Comparison of ENCODE assay signal across 7 mouse cellular contexts in the genomic region with DNA sequence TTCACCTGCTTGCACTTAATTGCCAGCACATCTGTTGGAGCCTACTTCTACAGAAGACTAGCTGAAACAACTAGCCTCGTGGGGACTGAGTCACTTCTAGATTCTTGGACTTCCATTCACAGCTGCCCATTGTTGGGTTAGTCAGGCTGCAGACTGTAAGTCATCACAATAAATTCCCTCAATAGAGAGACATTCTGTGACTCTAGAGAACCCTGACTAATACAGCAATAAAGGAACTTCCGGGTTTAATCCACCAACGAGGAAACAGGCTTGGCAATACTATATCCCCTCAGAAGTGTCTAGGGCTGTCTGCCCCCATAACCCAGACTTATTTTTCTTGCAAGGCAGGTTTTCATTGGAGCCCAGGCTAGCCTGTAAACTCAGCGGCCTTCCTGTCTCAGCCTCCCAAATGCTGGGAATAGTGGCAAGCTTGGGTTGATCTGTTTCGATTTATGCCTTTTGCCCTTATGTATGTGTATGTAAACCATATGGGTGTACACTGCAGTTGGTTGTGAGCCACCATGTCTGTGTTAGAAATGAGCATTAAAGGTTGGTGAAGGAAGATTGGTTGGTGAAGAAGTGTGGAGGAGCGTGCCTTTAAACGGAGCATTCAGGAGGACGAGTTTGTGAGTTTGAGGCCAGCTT. TPM values are rescaled to one million over a fixed set of nuclear protein-coding genes. Genes with fewer than 3 reads are reported as not detected.
DNase-seq lines count a peak whose midpoint lies in the region; ATAC-seq lines count a peak whose summit lies in the region.

No protein-coding gene starts in this region.

- H3K9me3 ChIP-seq in megakaryocyte, embryonic 14.5 days: no peaks in the 10 kb centered on the region
- H3K9me3 ChIP-seq in forebrain, embryonic 12.5 days: no peaks in the 10 kb centered on the region
- no peaks in the 10 kb centered on the region for H3K9me3 ChIP-seq in limb, embryonic 15.5 days

- no peaks in the 10 kb centered on the region for H3K27me3 ChIP-seq in megakaryocyte, embryonic 14.5 days (replicated peaks)
- H3K27me3 ChIP-seq in forebrain, embryonic 12.5 days: peaks cover 21% of the 10 kb centered on the region
- no peaks in the 10 kb centered on the region for H3K27me3 ChIP-seq in limb, embryonic 15.5 days

- ATAC-seq in megakaryocyte, adult 5-6 weeks (ENCODE audit: poor library complexity, severe bottlenecking): no peak
- ATAC-seq in forebrain, embryonic 12.5 days (ENCODE audit: low FRiP score): no peak
- no peak for ATAC-seq in limb, embryonic 15.5 days (ENCODE audit: insufficient number of reproducible peaks, low FRiP score, low TSS enrichment, low read depth)

- H3K36me3 ChIP-seq in megakaryocyte, embryonic 14.5 days (replicated peaks; ENCODE audit: low read length): peaks cover 63% of the 10 kb centered on the region
- H3K36me3 ChIP-seq in forebrain, embryonic 12.5 days (replicated peaks): peaks cover 44% of the 10 kb centered on the region
- peaks cover 39% of the 10 kb centered on the region for H3K36me3 ChIP-seq in limb, embryonic 15.5 days

- peak overlapping the region; percentile 69 for H3K4me2 ChIP-seq in forebrain, embryonic 12.5 days
- peak overlapping the region; percentile 83 for H3K4me2 ChIP-seq in limb, embryonic 15.5 days

- WGBS in forebrain, embryonic 12.5 days: 49% methylated on average over 8 of the region's 8 CpGs
- 42% methylated on average over 8 of the region's 8 CpGs for WGBS in limb, embryonic 15.5 days

- DNase-seq in testis, postnatal 10 days (ENCODE audit: low spot score): peak; percentile 36
- no peak for DNase-seq in layer of hippocampus, postnatal 14 days (ENCODE audit: low spot score in 2 of 2)
- no peak for DNase-seq in left cerebral cortex, postnatal 14 days (ENCODE audit: low spot score in 2 of 2)

- H3K9ac ChIP-seq in forebrain, embryonic 12.5 days: peak overlapping the region; percentile 90; the same call in 1 of the 2 replicates
- peak overlapping the region; percentile 91; the same call in 1 of the 2 replicates for H3K9ac ChIP-seq in limb, embryonic 15.5 days

- peak overlapping the region; percentile 96 for H3K4me3 ChIP-seq in megakaryocyte, embryonic 14.5 days (replicated peaks)
- peak overlapping the region; percentile 88 for H3K4me3 ChIP-seq in forebrain, embryonic 12.5 days (replicated peaks)
- H3K4me3 ChIP-seq in limb, embryonic 15.5 days: peak overlapping the region; percentile 96

- peak overlapping the region; percentile 95 for H3K27ac ChIP-seq in forebrain, embryonic 12.5 days
- H3K27ac ChIP-seq in limb, embryonic 15.5 days: peak overlapping the region; percentile 96; the same call in 1 of the 2 replicates

- peaks cover 35% of the 10 kb centered on the region for H3K4me1 ChIP-seq in megakaryocyte, embryonic 14.5 days
- peaks cover 38% of the 10 kb centered on the region for H3K4me1 ChIP-seq in forebrain, embryonic 12.5 days
- H3K4me1 ChIP-seq in limb, embryonic 15.5 days: peaks cover 39% of the 10 kb centered on the region

- intact Hi-C loops in left cerebral cortex, postnatal 14 days (cut with DNase I): no loop called here

RNA-seq across cellular contexts. Expression of a gene that starts 0.6 kb away (rescaled TPM):
- polyA plus RNA-seq in megakaryocyte, embryonic 14.5 days (2012; ENCODE audit: insufficient read depth, low replicate concordance): 62.0 and 69.9 TPM in 2 replicates
- total RNA-seq in megakaryocyte, adult 5-6 weeks (2015): 17.1 and 19.3 TPM in 2 replicates
- 6.0 and 8.6 TPM in 2 replicates for total RNA-seq in megakaryocyte, adult 5-6 weeks (2017)
- 63.2 and 67.2 TPM in 2 replicates for polyA plus RNA-seq in forebrain, embryonic 12.5 days (2016; fragmentation: Nextera tagmentation; extraction: Ambion mirVana)
- polyA plus RNA-seq in limb, embryonic 15.5 days (2015; fragmentation: Nextera tagmentation; extraction: Ambion mirVana): 50.6 and 55.9 TPM in 2 replicates
- 10 to 100 TPM; 23.8 to 26.2 TPM for total RNA-seq in layer of hippocampus, postnatal 14 days (2021)
- 10 to 100 TPM; 28.8 to 31.1 TPM for total RNA-seq in left cerebral cortex, postnatal 14 days (2021)

RNA-seq across cellular contexts. Expression of a gene that starts 4.2 kb away (rescaled TPM):
- polyA plus RNA-seq in megakaryocyte, embryonic 14.5 days (2012; ENCODE audit: insufficient read depth, low replicate concordance): 35.3 and 93.0 TPM in 2 replicates
- 1.5 and 2.1 TPM in 2 replicates for total RNA-seq in megakaryocyte, adult 5-6 weeks (2015)
- 0.44 and 2.5 TPM in 2 replicates for total RNA-seq in megakaryocyte, adult 5-6 weeks (2017)
- 3.7 and 4.5 TPM in 2 replicates for polyA plus RNA-seq in forebrain, embryonic 12.5 days (2016; fragmentation: Nextera tagmentation; extraction: Ambion mirVana)
- 2.8 and 4.2 TPM in 2 replicates for polyA plus RNA-seq in limb, embryonic 15.5 days (2015; fragmentation: Nextera tagmentation; extraction: Ambion mirVana)
- 10 to 100 TPM in 1 of 2 experiments, 1 to 10 TPM in 1; 7.5 to 10.6 TPM for total RNA-seq in layer of hippocampus, postnatal 14 days (2021)
- total RNA-seq in left cerebral cortex, postnatal 14 days (2021): 1 to 10 TPM; 5.6 to 9.0 TPM

RNA-seq across cellular contexts. Expression of a gene that starts 6.8 kb away (rescaled TPM):
- polyA plus RNA-seq in megakaryocyte, embryonic 14.5 days (2012; ENCODE audit: insufficient read depth, low replicate concordance): 4.9 and 6.9 TPM in 2 replicates
- 0.91 and 1.9 TPM in 2 replicates for total RNA-seq in megakaryocyte, adult 5-6 weeks (2015)
- 0.15 TPM in 1 of 2 replicates, not detected in the other for total RNA-seq in megakaryocyte, adult 5-6 weeks (2017)
- 189 and 199 TPM in 2 replicates for polyA plus RNA-seq in forebrain, embryonic 12.5 days (2016; fragmentation: Nextera tagmentation; extraction: Ambion mirVana)
- polyA plus RNA-seq in limb, embryonic 15.5 days (2015; fragmentation: Nextera tagmentation; extraction: Ambion mirVana): 46.2 and 49.8 TPM in 2 replicates
- total RNA-seq in layer of hippocampus, postnatal 14 days (2021): 100 to 1,000 TPM; 431 to 433 TPM
- total RNA-seq in left cerebral cortex, postnatal 14 days (2021): 100 to 1,000 TPM; 590 to 595 TPM

RNA-seq across cellular contexts. Expression of a gene that starts 13.6 kb away (rescaled TPM):
- polyA plus RNA-seq in megakaryocyte, embryonic 14.5 days (2012; ENCODE audit: insufficient read depth, low replicate concordance): 12.4 TPM in 1 of 2 replicates, not detected in the other
- total RNA-seq in megakaryocyte, adult 5-6 weeks (2015): not detected in 2 replicates
- total RNA-seq in megakaryocyte, adult 5-6 weeks (2017): 0.12 TPM in 1 of 2 replicates, not detected in the other
- polyA plus RNA-seq in forebrain, embryonic 12.5 days (2016; fragmentation: Nextera tagmentation; extraction: Ambion mirVana): 1.3 and 1.8 TPM in 2 replicates
- polyA plus RNA-seq in limb, embryonic 15.5 days (2015; fragmentation: Nextera tagmentation; extraction: Ambion mirVana): 0.90 and 1.4 TPM in 2 replicates
- under 1 TPM in 1 of 2 experiments, not detected in 1; 0.14 TPM for total RNA-seq in layer of hippocampus, postnatal 14 days (2021)
- total RNA-seq in left cerebral cortex, postnatal 14 days (2021): not detected

RNA-seq across cellular contexts. Expression of a gene that starts 13.7 kb away (rescaled TPM):
- 92.1 and 123 TPM in 2 replicates for polyA plus RNA-seq in megakaryocyte, embryonic 14.5 days (2012; ENCODE audit: insufficient read depth, low replicate concordance)
- total RNA-seq in megakaryocyte, adult 5-6 weeks (2015): 24.6 and 32.4 TPM in 2 replicates
- total RNA-seq in megakaryocyte, adult 5-6 weeks (2017): 27.1 and 32.4 TPM in 2 replicates
- polyA plus RNA-seq in forebrain, embryonic 12.5 days (2016; fragmentation: Nextera tagmentation; extraction: Ambion mirVana): 36.8 TPM in 2 replicates
- 25.1 and 27.1 TPM in 2 replicates for polyA plus RNA-seq in limb, embryonic 15.5 days (2015; fragmentation: Nextera tagmentation; extraction: Ambion mirVana)
- 10 to 100 TPM; 81.2 to 84.5 TPM for total RNA-seq in layer of hippocampus, postnatal 14 days (2021)
- 10 to 100 TPM; 80.8 to 82.5 TPM for total RNA-seq in left cerebral cortex, postnatal 14 days (2021)

Comparison
In these comparisons a context has a peak if more than half of its experiments do, and no peak if none do; other contexts are left out.
1. RNA of a gene that starts 6.8 kb away (total RNA-seq): 590 to 595 TPM in left cerebral cortex, postnatal 14 days and 431 to 433 TPM in layer of hippocampus, postnatal 14 days; 0.15 to 1.9 TPM in megakaryocyte, adult 5-6 weeks; every median in the first group is over 100 times any median in the second.
2. Peak in every context shown above with its lines, with median percentiles within 50 percentile points of each other: H3K4me3 ChIP-seq.